Mouse (Mus musculus) thymus, adult 18-20 months (tissue): Measurements from ENCODE around the gene Wfdc13.
"Not testable (repeated sequence)": the region's sequence is repeated elsewhere in the genome, so short reads cannot be mapped to it uniquely, and the experiment has no call there.

Experiments
- DNase-seq, 2 experiments: peaks; one replicate each; pipeline ENCODE4 v3.0.0; 2022; ENCODE audit warnings: mixed read lengths in 2 of 2

The Wfdc13 gene

GRCm38 (mm10) chr2:164716194-164716786, 31.4 kb downstream of the Wfdc13 start:
- not testable (repeated sequence) for DNase-seq

- DNase-seq: no peak
Measured at GRCm38 (mm10) chr2:164723276-164723675, 38.4 kb downstream of the Wfdc13 start.

- peak; percentile 12 to 21 for DNase-seq
Measured at GRCm38 (mm10) chr2:164725895-164726619, 41.1 kb downstream of the Wfdc13 start.

- DNase-seq: no peak
Measured at GRCm38 (mm10) chr2:164731719-164732118, 46.8 kb downstream of the Wfdc13 start.

- DNase-seq: no peak
Measured at GRCm38 (mm10) chr2:164733259-164733658, 48.4 kb downstream of the Wfdc13 start.

GRCm38 (mm10) chr2:164734839-164735238, 49.9 kb downstream of the Wfdc13 start:
- DNase-seq: no peak

- DNase-seq: no peak
Measured at GRCm38 (mm10) chr2:164735446-164735845, 50.5 kb downstream of the Wfdc13 start.
